Mouse (Mus musculus): ENCODE results near the gene Shisal2b. TPM values are rescaled to one million over a fixed set of nuclear protein-coding genes. Genes with fewer than 3 reads are reported as not detected.
"Not testable (repeated sequence)": the region's sequence is repeated elsewhere in the genome, so short reads cannot be mapped to it uniquely, and the experiment has no call there.

Gene Shisal2b
- total RNA-seq (2021): not detected
- long read RNA-seq, experiment 1: 0 reads
- long read RNA-seq, experiment 2: 0 reads

- intact Hi-C loops (cut with DNase I; ENCODE audit: low total_unique reads): no loop called here
- DNase-seq: peak; percentile 10
Observed at GRCm38 (mm10) chr13:104863127-104863979, at the start of gene Shisal2b. TSS of gene Shisal2b (minus strand) at chr13:104863893.

GRCm38 (mm10) chr13:104911626-104912025 is 47.9 kb upstream of the Shisal2b start:
- intact Hi-C loops (cut with DNase I; ENCODE audit: low total_unique reads); DNase-seq: not testable (repeated sequence)

GRCm38 (mm10) chr13:104911006-104911405 is 47.3 kb upstream of the Shisal2b start:
- DNase-seq; intact Hi-C loops (cut with DNase I; ENCODE audit: low total_unique reads): not testable (repeated sequence)

GRCm38 (mm10) chr13:104908691-104909090 is 45.0 kb upstream of the Shisal2b start:
- intact Hi-C loops (cut with DNase I; ENCODE audit: low total_unique reads): no loop called here
- DNase-seq: no peak

GRCm38 (mm10) chr13:104894771-104895170 is 31.1 kb upstream of the Shisal2b start:
- no peak for DNase-seq
- intact Hi-C loops (cut with DNase I; ENCODE audit: low total_unique reads): no loop called here

- no peak for DNase-seq
- intact Hi-C loops (cut with DNase I; ENCODE audit: low total_unique reads): no loop called here
Observed at GRCm38 (mm10) chr13:104892337-104892736, 28.6 kb upstream of the Shisal2b start.

- no peak for DNase-seq
- intact Hi-C loops (cut with DNase I; ENCODE audit: low total_unique reads): no loop called here
Observed at GRCm38 (mm10) chr13:104886308-104887032, 22.8 kb upstream of the Shisal2b start.

- no peak for DNase-seq
- intact Hi-C loops (cut with DNase I; ENCODE audit: low total_unique reads): no loop called here
Observed at GRCm38 (mm10) chr13:104883566-104884249, 20.0 kb upstream of the Shisal2b start.

- intact Hi-C loops (cut with DNase I; ENCODE audit: low total_unique reads): no loop called here
- DNase-seq: no peak
Observed at GRCm38 (mm10) chr13:104878508-104878907, 14.8 kb upstream of the Shisal2b start.

GRCm38 (mm10) chr13:104869907-104870306 is 6.2 kb upstream of the Shisal2b start:
- intact Hi-C loops (cut with DNase I; ENCODE audit: low total_unique reads): no loop called here
- no peak for DNase-seq

GRCm38 (mm10) chr13:104866726-104867125 is 3.0 kb upstream of the Shisal2b start:
- no peak for DNase-seq
- intact Hi-C loops (cut with DNase I; ENCODE audit: low total_unique reads): no loop called here

- DNase-seq: no peak
- intact Hi-C loops (cut with DNase I; ENCODE audit: low total_unique reads): no loop called here
Observed at GRCm38 (mm10) chr13:104853645-104854044, 10.0 kb downstream of the Shisal2b start.

GRCm38 (mm10) chr13:104843295-104844089 is 20.2 kb downstream of the Shisal2b start:
- intact Hi-C loops (cut with DNase I; ENCODE audit: low total_unique reads): no loop called here
- DNase-seq: no peak

- DNase-seq: no peak
- intact Hi-C loops (cut with DNase I; ENCODE audit: low total_unique reads): no loop called here
Observed at GRCm38 (mm10) chr13:104841937-104842336, 21.8 kb downstream of the Shisal2b start.

GRCm38 (mm10) chr13:104837628-104838027 is 26.1 kb downstream of the Shisal2b start:
- intact Hi-C loops (cut with DNase I; ENCODE audit: low total_unique reads): no loop called here
- DNase-seq: no peak

GRCm38 (mm10) chr13:104832811-104833210 is 30.9 kb downstream of the Shisal2b start:
- no peak for DNase-seq
- intact Hi-C loops (cut with DNase I; ENCODE audit: low total_unique reads): no loop called here

GRCm38 (mm10) chr13:104825470-104825869 is 38.2 kb downstream of the Shisal2b start:
- intact Hi-C loops (cut with DNase I; ENCODE audit: low total_unique reads): no loop called here

GRCm38 (mm10) chr13:104822411-104822838 is 41.3 kb downstream of the Shisal2b start:
- DNase-seq: peak; percentile 13
- intact Hi-C loops (cut with DNase I; ENCODE audit: low total_unique reads): no loop called here

More at GRCm38 (mm10) chr13:104825470-104825869, 38.2 kb downstream of the Shisal2b start:
- DNase-seq: no peak

- intact Hi-C loops (cut with DNase I; ENCODE audit: low total_unique reads): no loop called here
Observed at GRCm38 (mm10) chr13:104821908-104822307, 41.8 kb downstream of the Shisal2b start.

More at GRCm38 (mm10) chr13:104821908-104822307, 41.8 kb downstream of the Shisal2b start:
- no peak for DNase-seq

All from gastrocnemius, postnatal 14 days (tissue).